Mouse (Mus musculus) embryonic fibroblast, embryonic 13.5 days (primary cell): ENCODE measurements around the gene Palm. TPM values are rescaled to one million over a fixed set of nuclear protein-coding genes. Genes with fewer than 3 reads are reported as not detected.
A peak's percentile ranks its signal among the peaks of the same experiment; 100 is the strongest.

ENCODE experiments used
- H3K27ac ChIP-seq: 2 replicates; pipeline ENCODE4 v1.5.1; 2012; ENCODE audit warnings: low read length, control low read depth, inconsistent platforms; ENCODE audit not compliant: insufficient read depth
- H3K4me1 ChIP-seq: 2 replicates; pipeline ENCODE4 v1.6.1; 2011; ENCODE audit warnings: low read length; ENCODE audit not compliant: control insufficient read depth, insufficient read depth
- H3K4me3 ChIP-seq: 2 replicates; pipeline ENCODE4 v1.5.1; 2011; ENCODE audit warnings: mild to moderate bottlenecking, control low read depth, low read length; ENCODE audit not compliant: insufficient read depth
- CTCF ChIP-seq: IDR thresholded peaks from 2 replicates; pipeline ENCODE4 v1.5.1; 2011; ENCODE audit warnings: mild to moderate bottlenecking, control low read depth, low read length, moderate library complexity, borderline replicate concordance; ENCODE audit not compliant: insufficient read depth
- POLR2A ChIP-seq: IDR thresholded peaks from 2 replicates; pipeline ENCODE4 v1.6.1; 2011; ENCODE audit warnings: low read depth, mild to moderate bottlenecking, control low read depth, low read length, moderate library complexity
- polyA plus RNA-seq: library from polyadenylated mRNA; stranded (reverse); fragments of >200 nt; gene quantifications from 2 replicates; pipeline ENCODE4 v1.2.4, GENCODE M21; 2011; ENCODE audit warnings: low read depth; ENCODE audit not compliant: missing spikeins, insufficient read length

Gene Palm
- polyA plus RNA-seq, 1 experiment = 54.0 TPM

DNA sequence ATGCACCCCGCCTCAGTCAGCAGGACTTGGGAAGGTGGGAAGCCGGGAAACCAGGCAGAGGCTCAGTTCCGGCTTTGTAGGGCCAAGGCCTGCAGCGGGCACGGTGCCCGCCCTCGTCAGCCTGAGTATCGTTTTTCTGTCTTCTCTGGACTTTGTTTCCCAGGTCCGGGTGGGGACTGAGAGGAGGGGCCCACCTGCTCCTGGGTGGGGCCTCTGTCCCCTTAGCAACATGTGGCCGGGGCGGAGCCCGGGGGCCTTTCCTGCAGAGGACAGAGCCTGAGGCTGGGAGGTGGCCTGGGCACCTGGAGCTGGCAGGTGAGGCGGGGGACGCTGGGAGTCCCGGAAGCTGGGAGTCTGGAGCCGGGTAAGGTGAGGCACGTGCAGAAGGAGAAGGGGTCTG is 29.0 kb downstream of the Palm start:
- Histone ChIP-seq H3K27ac (no peak overlapping the region), H3K4me3 (no peak overlapping the region), H3K4me1 (no peaks in the 10 kb centered on the region)
- TF ChIP-seq POLR2A (no peak), CTCF (no peak)

DNA sequence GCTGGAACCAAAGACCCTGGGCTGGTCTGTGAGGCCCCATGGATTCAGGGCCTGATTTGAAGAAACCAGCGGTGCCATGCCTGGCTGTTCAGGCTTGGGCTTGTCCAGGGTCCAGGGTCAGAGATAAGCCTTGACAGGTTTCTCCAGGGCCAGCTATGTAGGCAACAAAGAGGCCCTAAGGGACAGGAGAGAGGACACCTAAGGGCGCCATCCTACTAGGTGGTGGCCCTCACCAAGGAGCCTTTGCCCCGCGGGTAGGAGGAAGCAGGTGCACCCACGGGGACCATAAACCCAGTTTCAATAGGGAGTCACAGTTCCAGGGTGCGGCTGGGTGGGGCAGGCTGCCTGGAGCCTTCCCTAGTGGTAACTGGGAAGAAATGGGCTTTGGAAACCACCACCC is 29.6 kb downstream of the Palm start:
- no peaks in the 10 kb centered on the region for H3K4me1 ChIP-seq
- no peak overlapping the region for H3K4me3 ChIP-seq
- TF ChIP-seq POLR2A (no peak), CTCF (no peak)
- H3K27ac ChIP-seq = no peak overlapping the region

DNA sequence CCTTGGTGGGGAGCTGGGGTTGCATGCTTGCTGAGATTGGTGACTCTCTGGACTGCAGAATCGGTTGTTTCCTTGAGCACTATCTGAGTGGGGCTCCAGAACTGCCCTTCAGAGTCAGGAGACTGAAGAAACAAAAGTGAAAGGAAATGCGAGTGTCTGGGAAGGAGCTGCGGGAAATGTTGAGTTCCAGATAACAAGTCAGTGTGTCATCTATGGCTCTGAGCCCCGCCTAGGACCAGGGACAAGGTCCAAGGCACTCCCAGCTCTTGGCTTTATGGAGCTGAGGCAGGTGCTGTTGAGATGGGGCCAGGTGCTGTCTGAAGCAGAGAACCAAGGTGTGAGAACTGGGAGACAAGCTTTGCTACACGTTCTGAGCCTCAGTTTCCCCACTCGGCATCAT is 31.0 kb downstream of the Palm start:
- Histone ChIP-seq H3K4me1 (no peaks in the 10 kb centered on the region), H3K27ac (peak overlapping the region; percentile 61), H3K4me3 (no peak overlapping the region)
- TF ChIP-seq POLR2A (no peak), CTCF (no peak)

GRCm38 (mm10) chr10:79831583-79831982 is 38.2 kb downstream of the Palm start:
- TF ChIP-seq POLR2A (no peak), CTCF (no peak)

GRCm38 (mm10) chr10:79832026-79832785 is 38.8 kb downstream of the Palm start:
- no peaks in the 10 kb centered on the region for H3K4me1 ChIP-seq
- no peak overlapping the region for H3K4me3 ChIP-seq
- TF ChIP-seq CTCF (no peak), POLR2A (no peak)
- H3K27ac ChIP-seq = no peak overlapping the region

More at GRCm38 (mm10) chr10:79831583-79831982, 38.2 kb downstream of the Palm start:
- Histone ChIP-seq H3K4me1 (no peaks in the 10 kb centered on the region), H3K27ac (no peak overlapping the region), H3K4me3 (no peak overlapping the region)

DNA sequence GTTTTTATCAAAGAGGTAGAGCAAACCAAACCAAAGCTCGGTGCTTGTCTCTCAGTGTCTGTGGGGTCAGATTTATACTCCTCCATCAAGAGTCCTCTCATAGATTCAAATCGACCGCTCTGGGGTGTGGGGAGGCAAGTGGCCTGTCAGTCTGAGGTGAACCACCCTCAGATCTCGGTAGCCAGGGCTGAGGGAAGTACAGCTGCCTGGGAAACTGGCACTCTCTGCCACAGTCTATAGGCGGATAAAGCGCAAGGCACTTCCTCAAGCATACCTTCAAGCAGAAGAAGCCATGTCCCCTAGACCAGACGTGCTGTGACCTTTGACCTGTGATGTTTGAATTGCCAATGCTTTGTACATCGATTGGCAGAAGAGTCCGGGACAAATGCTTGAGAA is 39.4 kb downstream of the Palm start:
- no peak for TF ChIP-seq CTCF
- TF ChIP-seq POLR2A = no peak
- no peaks in the 10 kb centered on the region for H3K4me1 ChIP-seq
- no peak overlapping the region for H3K4me3 ChIP-seq
- H3K27ac ChIP-seq = no peak overlapping the region

GRCm38 (mm10) chr10:79834769-79835398 is 41.5 kb downstream of the Palm start:
- Histone ChIP-seq H3K4me1 (no peaks in the 10 kb centered on the region), H3K27ac (no peak overlapping the region), H3K4me3 (no peak overlapping the region)
- TF ChIP-seq CTCF (peak; percentile 92), POLR2A (no peak)

- Histone ChIP-seq H3K4me3 (no peak overlapping the region), H3K27ac (no peak overlapping the region), H3K4me1 (no peaks in the 10 kb centered on the region)
- TF ChIP-seq CTCF (no peak), POLR2A (no peak)
Measured at GRCm38 (mm10) chr10:79836918-79837317, 43.5 kb downstream of the Palm start.

DNA sequence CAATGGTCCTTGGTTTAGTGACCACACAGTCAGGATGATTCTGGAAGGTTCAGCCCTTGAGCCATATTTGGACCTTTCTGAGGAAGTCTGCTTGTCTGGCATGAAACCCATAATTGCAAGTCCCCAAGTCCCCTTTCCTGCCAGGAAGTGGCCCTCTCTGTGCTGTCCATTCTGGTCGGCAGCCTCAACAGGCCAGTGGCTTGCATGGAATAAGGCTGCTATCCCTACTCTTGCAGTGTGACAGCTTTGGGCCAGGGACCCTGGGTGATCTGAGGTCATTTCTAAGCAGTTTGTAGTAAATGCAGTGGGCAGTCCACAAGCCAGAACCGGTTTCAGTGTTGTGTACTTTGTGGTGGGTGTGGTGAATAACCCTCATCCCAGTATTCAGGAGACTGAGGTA is 44.8 kb downstream of the Palm start:
- TF ChIP-seq CTCF = no peak
- no peak for TF ChIP-seq POLR2A
- H3K4me1 ChIP-seq = no peaks in the 10 kb centered on the region

GRCm38 (mm10) chr10:79840091-79840490 is 46.7 kb downstream of the Palm start:
- peak overlapping the region; percentile 91 for H3K27ac ChIP-seq
- no peak overlapping the region for H3K4me3 ChIP-seq
- TF ChIP-seq CTCF (no peak), POLR2A (no peak)
- H3K4me1 ChIP-seq = no peaks in the 10 kb centered on the region; the same call in 1 of the 2 replicates

More for the DNA sequence above, 44.8 kb downstream of the Palm start:
- H3K4me3 ChIP-seq = no peak overlapping the region
- no peak overlapping the region for H3K27ac ChIP-seq
